Mouse (Mus musculus): ENCODE measurements at regions not wholly inside any gene's neighbourhood (a gene's known extent, or its start where the extent isn't known, plus 50 kb on each side); places are given as distances from the start of the nearest gene placed in this dataset.

- TF ChIP-seq TCF3 (IDR thresholded peaks at IDR 0.05; ENCODE audit: insufficient read length, low read depth) (no peak), SRF (IDR thresholded peaks at IDR 0.05; ENCODE audit: control insufficient read depth, insufficient read length, low read depth) (no peak), TCF12 (IDR thresholded peaks at IDR 0.05; ENCODE audit: insufficient read depth, poor library complexity, severe bottlenecking) (no peak), MYOD1 (IDR thresholded peaks at IDR 0.05; ENCODE audit: control insufficient read depth in 1 of 3, insufficient read length in 2 of 3, low read depth in 2 of 3) (no peak), POLR2A (IDR thresholded peaks at IDR 0.05; ENCODE audit: insufficient read length, low read depth) (no peak), CEBPB (IDR thresholded peaks at IDR 0.05; ENCODE audit: insufficient read depth, poor library complexity, severe bottlenecking) (no peak), MYOG (IDR thresholded peaks at IDR 0.05; ENCODE audit: control insufficient read depth in 1 of 3, insufficient read depth in 1 of 3, insufficient read length in 2 of 3, low read depth in 2 of 3) (no peak), POLR2AphosphoS2 (IDR thresholded peaks at IDR 0.05; ENCODE audit: insufficient read length, low read depth) (no peak), USF1 (IDR thresholded peaks at IDR 0.05; ENCODE audit: low read depth) (no peak), REST (IDR thresholded peaks at IDR 0.05; ENCODE audit: insufficient read depth, insufficient read length) (no peak)
These were observed 148.8 kb upstream of the Acvr2a start for GRCm38 (mm10) chr2:48665103-48665502.

GRCm38 (mm10) chr2:48689098-48689497, 124.8 kb upstream of the Acvr2a start:
- no peaks in the 10 kb centered on the region for H3K79me2 ChIP-seq (ENCODE audit: control insufficient read depth, insufficient read depth)
- H3K27me3 ChIP-seq (ENCODE audit: control insufficient read depth, insufficient read depth, insufficient read length) = no peaks in the 10 kb centered on the region
- H3K36me3 ChIP-seq (ENCODE audit: control insufficient read depth, insufficient read depth) = no peaks in the 10 kb centered on the region
- TF ChIP-seq MYOD1 (IDR thresholded peaks at IDR 0.05; ENCODE audit: control insufficient read depth in 1 of 3, insufficient read length in 2 of 3, low read depth in 2 of 3) (no peak), MYOG (IDR thresholded peaks at IDR 0.05; ENCODE audit: control insufficient read depth in 1 of 3, insufficient read depth in 1 of 3, insufficient read length in 2 of 3, low read depth in 2 of 3) (no peak), POLR2AphosphoS2 (IDR thresholded peaks at IDR 0.05; ENCODE audit: insufficient read length, low read depth) (no peak), MAX (IDR thresholded peaks at IDR 0.05; ENCODE audit: low read depth) (no peak), REST (IDR thresholded peaks at IDR 0.05; ENCODE audit: insufficient read depth, insufficient read length) (no peak), POLR2A (IDR thresholded peaks at IDR 0.05; ENCODE audit: insufficient read length, low read depth) (no peak), USF1 (IDR thresholded peaks at IDR 0.05; ENCODE audit: low read depth) (no peak)
- H3K4me3 ChIP-seq = no peak overlapping the region
- H3K4me2 ChIP-seq (ENCODE audit: low read depth) = no peak overlapping the region
- H3ac ChIP-seq (ENCODE audit: control insufficient read depth, insufficient read length) = no peak overlapping the region

More at GRCm38 (mm10) chr2:48665103-48665502, 148.8 kb upstream of the Acvr2a start:
- Histone ChIP-seq H3K79me2 (ENCODE audit: control insufficient read depth, insufficient read depth) (no peaks in the 10 kb centered on the region), H3K27me3 (ENCODE audit: control insufficient read depth, insufficient read depth, insufficient read length) (no peaks in the 10 kb centered on the region), H3K36me3 (ENCODE audit: control insufficient read depth, insufficient read depth) (no peaks in the 10 kb centered on the region), H3K4me3 (no peak overlapping the region), H3ac (ENCODE audit: control insufficient read depth, insufficient read length) (no peak overlapping the region), H3K4me2 (ENCODE audit: low read depth) (no peak overlapping the region)

- Histone ChIP-seq H3K4me3 (no peak overlapping the region), H3ac (ENCODE audit: control insufficient read depth, insufficient read length) (no peak overlapping the region), H3K4me2 (ENCODE audit: low read depth) (no peak overlapping the region), H3K36me3 (ENCODE audit: control insufficient read depth, insufficient read depth) (no peaks in the 10 kb centered on the region), H3K79me2 (ENCODE audit: control insufficient read depth, insufficient read depth) (no peaks in the 10 kb centered on the region), H3K27me3 (ENCODE audit: control insufficient read depth, insufficient read depth, insufficient read length) (no peaks in the 10 kb centered on the region)
- TF ChIP-seq REST (IDR thresholded peaks at IDR 0.05; ENCODE audit: insufficient read depth, insufficient read length) (no peak), POLR2A (IDR thresholded peaks at IDR 0.05; ENCODE audit: insufficient read length, low read depth) (no peak), SRF (IDR thresholded peaks at IDR 0.05; ENCODE audit: control insufficient read depth, insufficient read length, low read depth) (no peak), POLR2AphosphoS2 (IDR thresholded peaks at IDR 0.05; ENCODE audit: insufficient read length, low read depth) (no peak), TCF3 (IDR thresholded peaks at IDR 0.05; ENCODE audit: insufficient read length, low read depth) (no peak), MAX (IDR thresholded peaks at IDR 0.05; ENCODE audit: low read depth) (no peak), CEBPB (IDR thresholded peaks at IDR 0.05; ENCODE audit: insufficient read depth, poor library complexity, severe bottlenecking) (no peak), MYOG (IDR thresholded peaks at IDR 0.05; ENCODE audit: control insufficient read depth in 1 of 3, insufficient read depth in 1 of 3, insufficient read length in 2 of 3, low read depth in 2 of 3) (no peak), E2F4 (IDR thresholded peaks at IDR 0.05; ENCODE audit: insufficient read depth) (no peak), MYOD1 (IDR thresholded peaks at IDR 0.05; ENCODE audit: control insufficient read depth in 1 of 3, insufficient read length in 2 of 3, low read depth in 2 of 3) (no peak), TCF12 (IDR thresholded peaks at IDR 0.05; ENCODE audit: insufficient read depth, poor library complexity, severe bottlenecking) (no peak), USF1 (IDR thresholded peaks at IDR 0.05; ENCODE audit: low read depth) (no peak)
These were observed 119.4 kb upstream of the Acvr2a start for GRCm38 (mm10) chr2:48694509-48694908.

- no peaks in the 10 kb centered on the region for H3K27me3 ChIP-seq (ENCODE audit: control insufficient read depth, insufficient read depth, insufficient read length)
- no peak overlapping the region for H3K4me3 ChIP-seq
- no peak for TF ChIP-seq MYOG (IDR thresholded peaks at IDR 0.05; ENCODE audit: control insufficient read depth in 1 of 3, insufficient read depth in 1 of 3, insufficient read length in 2 of 3, low read depth in 2 of 3)
- no peak for TF ChIP-seq MYOD1 (IDR thresholded peaks at IDR 0.05; ENCODE audit: control insufficient read depth in 1 of 3, insufficient read length in 2 of 3, low read depth in 2 of 3)
- TF ChIP-seq TCF12 (IDR thresholded peaks at IDR 0.05; ENCODE audit: insufficient read depth, poor library complexity, severe bottlenecking) = no peak
- TF ChIP-seq MAX (IDR thresholded peaks at IDR 0.05; ENCODE audit: low read depth) = no peak
- no peak for TF ChIP-seq CEBPB (IDR thresholded peaks at IDR 0.05; ENCODE audit: insufficient read depth, poor library complexity, severe bottlenecking)
- TF ChIP-seq POLR2AphosphoS2 (IDR thresholded peaks at IDR 0.05; ENCODE audit: insufficient read length, low read depth) = no peak
- no peak for TF ChIP-seq REST (IDR thresholded peaks at IDR 0.05; ENCODE audit: insufficient read depth, insufficient read length)
- TF ChIP-seq USF1 (IDR thresholded peaks at IDR 0.05; ENCODE audit: low read depth) = no peak
- no peak for TF ChIP-seq SRF (IDR thresholded peaks at IDR 0.05; ENCODE audit: control insufficient read depth, insufficient read length, low read depth)
- TF ChIP-seq E2F4 (IDR thresholded peaks at IDR 0.05; ENCODE audit: insufficient read depth) = no peak
- no peak for TF ChIP-seq POLR2A (IDR thresholded peaks at IDR 0.05; ENCODE audit: insufficient read length, low read depth)
- no peaks in the 10 kb centered on the region for H3K36me3 ChIP-seq (ENCODE audit: control insufficient read depth, insufficient read depth)
- H3K79me2 ChIP-seq (ENCODE audit: control insufficient read depth, insufficient read depth) = no peaks in the 10 kb centered on the region
- H3ac ChIP-seq (ENCODE audit: control insufficient read depth, insufficient read length) = no peak overlapping the region
- H3K4me2 ChIP-seq (ENCODE audit: low read depth) = no peak overlapping the region
These were observed 113.0 kb upstream of the Acvr2a start for GRCm38 (mm10) chr2:48700886-48701285.

All from myocyte (in vitro differentiated cells).